Mouse (Mus musculus): Measurements from ENCODE around the gene Ccdc34. TPM values are rescaled to one million over a fixed set of nuclear protein-coding genes. Genes with fewer than 3 reads are reported as not detected.

The Ccdc34 gene
- total and polyA plus RNA-seq, 3 experiments = 17.2 to 44.6 (median 22.4) TPM

GRCm38 (mm10) chr2:110149246-110149645 lies 131.6 kb downstream of the Ccdc34 start:
- in situ Hi-C loops (cut with MboI; ENCODE audit: low pct_ligation_motif_present, low pct_unique_long_range_greater_than_20kb, low sequenced_read_pairs) (no loop called here), dilution Hi-C loops (cut with MboI; ENCODE audit: extremely low pct_ligation_motif_present, extremely low pct_unique_long_range_greater_than_20kb, low sequenced_read_pairs) (no loop called here)
- Histone ChIP-seq H3K4me3 (replicated peaks in 1 of 3; ENCODE audit: low read depth in 2 of 3, low read length in 2 of 3, poor library complexity in 1 of 3) (no peak overlapping the region), H3K4me2 (ENCODE audit: insufficient read depth, low read depth, poor library complexity, severe bottlenecking) (no peak overlapping the region), H3K27ac (ENCODE audit: insufficient read depth, low read depth) (no peak overlapping the region), H3K36me3 (replicated peaks in 1 of 2; ENCODE audit: control insufficient read depth in 1 of 2, insufficient read depth in 1 of 2, low read length in 1 of 2) (no peaks in the 10 kb centered on the region), H3K4me1 (ENCODE audit: control insufficient read depth in 1 of 2, insufficient read depth in 2 of 2) (no peaks in the 10 kb centered on the region), H3K79me2 (replicated peaks; ENCODE audit: control insufficient read depth, extremely low read depth, insufficient read depth, poor library complexity, severe bottlenecking) (no peaks in the 10 kb centered on the region), H3K9ac (ENCODE audit: insufficient read depth, low read depth) (no peak overlapping the region), H3K27me3 (replicated peaks) (no peaks in the 10 kb centered on the region), H3K9me3 (replicated peaks; ENCODE audit: low read length) (no peaks in the 10 kb centered on the region)
- no peak for DNase-seq (ENCODE audit: extremely low read depth)
- no peak for TF ChIP-seq SMC3 (IDR thresholded peaks at IDR 0.05; ENCODE audit: low read depth, low read length)
- no peak for TF ChIP-seq MAX (IDR thresholded peaks at IDR 0.05; ENCODE audit: low read length)
- no peak for TF ChIP-seq JUND (conservative IDR thresholded peaks at IDR 0.05; ENCODE audit: low read depth, low read length)
- no peak for TF ChIP-seq IRF4 (IDR thresholded peaks at IDR 0.05; ENCODE audit: low read depth, low read length)
- no peak for TF ChIP-seq TBP (conservative IDR thresholded peaks at IDR 0.05; ENCODE audit: low read depth, low read length)
- TF ChIP-seq USF1 (IDR thresholded peaks at IDR 0.05; ENCODE audit: low read depth, low read length) = no peak
- no peak for TF ChIP-seq ZC3H11A (IDR thresholded peaks at IDR 0.05; ENCODE audit: low read depth, low read length)
- TF ChIP-seq EP300 (IDR thresholded peaks at IDR 0.05; ENCODE audit: low read length) = no peak
- no peak for TF ChIP-seq ZNF384 (IDR thresholded peaks at IDR 0.05; ENCODE audit: low read depth, low read length)
- TF ChIP-seq ETS1 (conservative IDR thresholded peaks at IDR 0.05; ENCODE audit: low read depth, low read length) = no peak
- TF ChIP-seq USF2 (conservative IDR thresholded peaks at IDR 0.05; ENCODE audit: low read depth, low read length) = no peak
- no peak for TF ChIP-seq MXI1 (IDR thresholded peaks at IDR 0.05; ENCODE audit: low read depth, low read length)
- no peak for TF ChIP-seq CHD2 (IDR thresholded peaks at IDR 0.05; ENCODE audit: low read length)
- no peak for TF ChIP-seq CTCF (conservative IDR thresholded peaks at IDR 0.05 in 1 of 2, IDR thresholded peaks at IDR 0.05 in 1 of 2; ENCODE audit: low read depth in 2 of 2, low read length in 2 of 2)
- no peak for TF ChIP-seq JUN (IDR thresholded peaks at IDR 0.05; ENCODE audit: insufficient read depth, low read depth, low read length)
- TF ChIP-seq POLR2A (IDR thresholded peaks at IDR 0.05; ENCODE audit: low read depth, low read length) = no peak
- TF ChIP-seq UBTF (IDR thresholded peaks at IDR 0.05; ENCODE audit: low read depth, low read length) = no peak
- TF ChIP-seq POLR2AphosphoS2 (IDR thresholded peaks at IDR 0.05; ENCODE audit: low read depth, low read length) = no peak
- no peak for TF ChIP-seq BHLHE40 (IDR thresholded peaks at IDR 0.05; ENCODE audit: low read depth, low read length)
- TF ChIP-seq E2F4 (IDR thresholded peaks at IDR 0.05; ENCODE audit: insufficient replicate concordance, low read depth, low read length) = no peak

- no peak for DNase-seq (ENCODE audit: extremely low read depth)
- no peaks in the 10 kb centered on the region for H3K27me3 ChIP-seq (replicated peaks)
- H3K79me2 ChIP-seq (replicated peaks; ENCODE audit: control insufficient read depth, extremely low read depth, insufficient read depth, poor library complexity, severe bottlenecking) = no peaks in the 10 kb centered on the region
- no peaks in the 10 kb centered on the region for H3K4me1 ChIP-seq (ENCODE audit: control insufficient read depth in 1 of 2, insufficient read depth in 2 of 2)
- no peaks in the 10 kb centered on the region for H3K9me3 ChIP-seq (replicated peaks; ENCODE audit: low read length)
- TF ChIP-seq USF2 (conservative IDR thresholded peaks at IDR 0.05; ENCODE audit: low read depth, low read length) (no peak), MYC (IDR thresholded peaks at IDR 0.05; ENCODE audit: low read depth, low read length) (no peak), ETS1 (conservative IDR thresholded peaks at IDR 0.05; ENCODE audit: low read depth, low read length) (no peak), TCF12 (IDR thresholded peaks at IDR 0.05; ENCODE audit: low read depth, low read length) (no peak), POLR2AphosphoS2 (IDR thresholded peaks at IDR 0.05; ENCODE audit: low read depth, low read length) (no peak), CHD2 (IDR thresholded peaks at IDR 0.05; ENCODE audit: low read length) (no peak)
- no peak overlapping the region for H3K4me2 ChIP-seq (ENCODE audit: insufficient read depth, low read depth, poor library complexity, severe bottlenecking)
- H3K36me3 ChIP-seq (replicated peaks in 1 of 2; ENCODE audit: control insufficient read depth in 1 of 2, insufficient read depth in 1 of 2, low read length in 1 of 2) = no peaks in the 10 kb centered on the region
- dilution Hi-C loops (cut with MboI; ENCODE audit: extremely low pct_ligation_motif_present, extremely low pct_unique_long_range_greater_than_20kb, low sequenced_read_pairs) (no loop called here), in situ Hi-C loops (cut with MboI; ENCODE audit: low pct_ligation_motif_present, low pct_unique_long_range_greater_than_20kb, low sequenced_read_pairs) (no loop called here)
- no peak overlapping the region for H3K27ac ChIP-seq (ENCODE audit: insufficient read depth, low read depth)
- no peak overlapping the region for H3K9ac ChIP-seq (ENCODE audit: insufficient read depth, low read depth)
- H3K4me3 ChIP-seq (replicated peaks in 1 of 3; ENCODE audit: low read depth in 2 of 3, low read length in 2 of 3, poor library complexity in 1 of 3) = no peak overlapping the region
Measured at GRCm38 (mm10) chr2:110156321-110156720, 138.7 kb downstream of the Ccdc34 start.
